Mouse (Mus musculus) heart, adult 2 months (tissue): ENCODE data around the gene Hnrnpa3. TPM values are rescaled to one million over a fixed set of nuclear protein-coding genes. Genes with fewer than 3 reads are reported as not detected.

Experiments
- DNase-seq, 2 experiments: peaks; one replicate each; pipeline ENCODE4 v3.0.0; 2021
- H3K27ac ChIP-seq: fragments of 200-600 bp; 2 replicates; pipeline ENCODE4 v1.8.1; 2022
- H3K27me3 ChIP-seq: fragments of 200-500 bp; 2 replicates; pipeline ENCODE4 v1.6.1; 2012; ENCODE audit warnings: mild to moderate bottlenecking, low read length, inconsistent platforms, mixed read lengths; ENCODE audit not compliant: control insufficient read depth, insufficient read depth
- H3K36me3 ChIP-seq: fragments of 200-500 bp; 2 replicates; pipeline ENCODE4 v1.6.1; 2012; ENCODE audit warnings: low read length, inconsistent platforms; ENCODE audit not compliant: control insufficient read depth, insufficient read depth
- H3K4me1 ChIP-seq: fragments of 200-500 bp; 2 replicates; pipeline ENCODE4 v1.6.1; 2011; ENCODE audit warnings: low read length; ENCODE audit not compliant: control insufficient read depth, insufficient read depth
- H3K4me3 ChIP-seq: fragments of 200-600 bp; 2 replicates; pipeline ENCODE4 v1.8.1; 2022
- H3K79me2 ChIP-seq: fragments of 200-500 bp; replicated peaks from 2 replicates; pipeline ENCODE4 v1.6.1; 2012; ENCODE audit warnings: mild to moderate bottlenecking, inconsistent platforms, low read length, moderate library complexity, mixed read lengths; ENCODE audit not compliant: control insufficient read depth, insufficient read depth
- H3K9ac ChIP-seq: fragments of 200-500 bp; 2 replicates; pipeline ENCODE4 v1.6.1; 2012; ENCODE audit warnings: low read depth, mild to moderate bottlenecking, control low read depth, inconsistent platforms, low read length, mixed read lengths
- CTCF ChIP-seq: fragments of 200-600 bp; IDR thresholded peaks from 2 replicates; pipeline ENCODE4 v1.8.1; 2022; ENCODE audit warnings: antibody characterized with exemption, mild to moderate bottlenecking, moderate library complexity
- EP300 ChIP-seq: fragments of 200-500 bp; IDR thresholded peaks from 2 replicates; pipeline ENCODE4 v1.6.1; 2011; ENCODE audit warnings: low read depth, low read length, control low read depth; ENCODE audit not compliant: insufficient read depth
- POLR2A ChIP-seq: fragments of 200-500 bp; IDR thresholded peaks from 2 replicates; pipeline ENCODE4 v1.6.1; 2011; ENCODE audit warnings: mild to moderate bottlenecking, low read depth, low read length, control low read depth; ENCODE audit not compliant: insufficient read depth
- WGBS: fragments of 180-500 bp; shearing (Covaris S2); methylation state at CpG from one replicate; pipeline ENCODE4 v1.1.7; 2018; 5-methylcytosine and 5-hydroxymethylcytosine counted together
- intact Hi-C: fragments of 180-260 bp; cut with DNase I; formaldehyde crosslinking; loops from one replicate; pipeline ENCODE4 v1.15.1; 2025
- polyA plus RNA-seq: library from polyadenylated mRNA; depleted of rRNA; stranded (reverse); fragments of >200 nt; gene quantifications from 2 replicates; pipeline ENCODE4 v1.2.3, GENCODE M21; 2012
- total RNA-seq, 2 experiments: library from RNA; stranded (reverse); gene quantifications; 2 replicates each; pipeline ENCODE4 v1.2.3; 2021

Gene Hnrnpa3
- total and polyA plus RNA-seq, 3 experiments, result 18.5 to 180 (median 177) TPM

DNA sequence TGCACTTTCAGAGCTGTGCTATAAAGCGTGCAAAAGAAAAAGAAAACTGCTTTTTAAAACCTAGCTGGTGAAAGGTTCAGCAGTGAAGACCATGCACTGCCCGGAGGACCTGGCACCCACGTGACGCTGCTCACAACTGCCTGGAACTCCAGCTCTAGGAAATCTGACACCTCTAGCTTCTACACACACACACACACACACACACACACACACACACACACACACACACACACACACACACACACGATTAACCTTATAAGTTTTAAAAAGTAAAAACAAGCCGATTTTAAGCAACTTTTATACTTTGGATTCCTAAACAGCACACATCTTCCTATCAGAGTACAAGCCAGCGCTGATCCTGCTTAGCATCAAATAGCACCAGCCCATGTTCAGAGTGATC is 22.4 kb downstream of the Hnrnpa3 start:
- TF ChIP-seq EP300, result no peak
- no peak overlapping the region for H3K9ac ChIP-seq
- intact Hi-C loops, result no loop called here
- H3K36me3 ChIP-seq, result peaks cover 41% of the 10 kb centered on the region
- H3K4me3 ChIP-seq, result no peak overlapping the region
- peaks cover 4% of the 10 kb centered on the region for H3K79me2 ChIP-seq
- WGBS, result 29% methylated on average over 7 of the region's 7 CpGs
- peaks cover 29% of the 10 kb centered on the region for H3K4me1 ChIP-seq
- H3K27ac ChIP-seq, result peak overlapping the region; percentile 62
- no peak for DNase-seq
- H3K27me3 ChIP-seq, result no peaks in the 10 kb centered on the region

DNA sequence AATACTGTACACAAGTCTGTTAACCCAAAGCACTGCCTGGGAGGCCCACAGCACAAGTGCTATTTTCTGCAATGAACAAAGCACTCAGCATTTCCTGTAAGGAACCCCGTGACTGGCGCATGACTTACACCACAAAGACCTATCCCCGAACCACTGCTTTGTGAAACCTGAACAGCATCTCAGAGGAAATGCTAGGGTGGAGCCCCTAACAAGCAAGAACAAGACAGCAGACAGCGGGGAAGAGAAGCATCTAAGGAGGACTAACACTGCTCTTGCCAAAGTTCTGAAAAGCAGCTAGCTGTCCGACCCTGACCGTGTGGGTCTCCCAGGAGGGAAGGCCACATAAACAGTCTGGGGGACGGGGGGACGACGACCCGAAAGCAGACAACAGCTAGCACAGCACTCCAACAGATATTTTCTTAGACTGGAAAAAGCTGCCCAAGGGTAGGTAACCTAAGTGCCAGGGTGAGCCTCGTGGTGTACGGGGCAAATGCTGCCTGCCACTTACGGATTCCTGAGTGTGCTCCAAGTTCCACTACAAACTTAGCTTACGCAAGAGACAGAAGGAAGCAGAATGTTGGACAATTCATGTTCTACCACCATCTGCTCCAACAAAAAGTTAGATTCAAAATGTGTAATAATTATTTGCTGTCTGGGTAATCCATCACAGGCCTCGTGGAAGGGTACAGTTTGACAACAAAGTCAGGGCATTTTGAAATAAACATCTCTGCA is 24.1 kb downstream of the Hnrnpa3 start:
- peak overlapping the region; percentile 77 for H3K9ac ChIP-seq
- intact Hi-C loops, result loop anchor here (2.0 kb wide), 1 partner anchor 24 kb away; the partner anchor contains the start of gene Hnrnpa3
- peak overlapping the region; percentile 13; the same call in 1 of the 2 replicates for H3K4me3 ChIP-seq
- peak; percentile 73 to 85 for DNase-seq
- peaks cover 41% of the 10 kb centered on the region for H3K4me1 ChIP-seq
- 3% methylated on average over 15 of the region's 15 CpGs for WGBS
- TF ChIP-seq POLR2A, result 0 out of 2 replicates have a peak, but pooled peaks have one; percentile 14
- peak; percentile 66 for TF ChIP-seq EP300
- no peak for TF ChIP-seq CTCF
- H3K27me3 ChIP-seq, result no peaks in the 10 kb centered on the region
- peak overlapping the region; percentile 92 for H3K27ac ChIP-seq
- peaks cover 53% of the 10 kb centered on the region for H3K36me3 ChIP-seq
- H3K79me2 ChIP-seq, result peaks cover 10% of the 10 kb centered on the region

DNA sequence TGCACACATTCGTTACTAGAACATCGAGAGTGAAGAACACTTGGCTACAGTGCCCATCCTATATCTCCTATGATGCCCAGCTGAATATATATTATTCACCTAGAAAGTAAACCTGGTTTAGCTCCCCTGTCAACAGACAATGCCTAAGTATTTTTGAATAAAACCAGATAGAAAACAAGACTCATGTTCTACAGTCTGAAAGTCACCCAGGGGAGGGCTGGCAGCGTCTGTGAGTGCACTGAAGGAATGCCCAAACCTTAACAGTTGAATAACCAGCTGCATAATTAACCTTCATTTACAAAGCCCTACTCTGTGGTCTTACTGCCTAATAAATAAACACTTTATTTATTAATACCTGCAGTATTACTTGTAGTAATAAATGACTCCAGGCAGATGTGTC is 25.5 kb downstream of the Hnrnpa3 start:
- intact Hi-C loops, result no loop called here
- no peak for TF ChIP-seq CTCF
- no peak for TF ChIP-seq POLR2A
- TF ChIP-seq EP300, result no peak
- peaks cover 49% of the 10 kb centered on the region for H3K36me3 ChIP-seq
- WGBS, result 64% methylated on average over 3 of the region's 3 CpGs
- H3K79me2 ChIP-seq, result peaks cover 10% of the 10 kb centered on the region
- no peak for DNase-seq
- H3K27ac ChIP-seq, result peak overlapping the region; percentile 92
- H3K4me1 ChIP-seq, result peaks cover 48% of the 10 kb centered on the region
- H3K4me3 ChIP-seq, result no peak overlapping the region
- no peaks in the 10 kb centered on the region for H3K27me3 ChIP-seq
- no peak overlapping the region for H3K9ac ChIP-seq

DNA sequence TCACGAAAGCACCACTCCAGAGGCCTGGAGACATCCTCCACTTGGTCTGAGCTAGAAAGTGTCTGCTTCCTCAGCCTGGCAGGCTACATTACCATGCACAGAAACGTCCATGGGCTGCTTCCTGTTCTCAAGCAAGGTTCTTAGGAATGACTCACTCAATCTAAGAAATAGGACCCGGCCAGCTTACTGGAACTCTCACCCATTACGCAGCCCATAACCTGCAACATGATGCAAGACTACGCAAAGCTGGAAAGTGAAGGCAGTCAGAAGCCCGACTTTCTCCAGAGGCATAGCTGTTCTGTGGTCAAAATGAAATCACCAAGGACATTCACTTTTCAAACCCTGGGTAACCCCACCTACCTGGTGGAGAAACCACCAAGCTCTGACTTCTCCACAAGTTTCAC is 26.4 kb downstream of the Hnrnpa3 start:
- H3K27me3 ChIP-seq, result no peaks in the 10 kb centered on the region
- H3K4me3 ChIP-seq, result no peak overlapping the region
- peaks cover 11% of the 10 kb centered on the region for H3K79me2 ChIP-seq
- H3K9ac ChIP-seq, result no peak overlapping the region
- 22% methylated on average over 6 of the region's 6 CpGs for WGBS
- peaks cover 48% of the 10 kb centered on the region for H3K36me3 ChIP-seq
- H3K27ac ChIP-seq, result peak overlapping the region; percentile 92
- H3K4me1 ChIP-seq, result peaks cover 51% of the 10 kb centered on the region
- no peak for DNase-seq
- TF ChIP-seq EP300, result no peak
- TF ChIP-seq CTCF, result no peak
- no peak for TF ChIP-seq POLR2A
- intact Hi-C loops, result no loop called here

DNA sequence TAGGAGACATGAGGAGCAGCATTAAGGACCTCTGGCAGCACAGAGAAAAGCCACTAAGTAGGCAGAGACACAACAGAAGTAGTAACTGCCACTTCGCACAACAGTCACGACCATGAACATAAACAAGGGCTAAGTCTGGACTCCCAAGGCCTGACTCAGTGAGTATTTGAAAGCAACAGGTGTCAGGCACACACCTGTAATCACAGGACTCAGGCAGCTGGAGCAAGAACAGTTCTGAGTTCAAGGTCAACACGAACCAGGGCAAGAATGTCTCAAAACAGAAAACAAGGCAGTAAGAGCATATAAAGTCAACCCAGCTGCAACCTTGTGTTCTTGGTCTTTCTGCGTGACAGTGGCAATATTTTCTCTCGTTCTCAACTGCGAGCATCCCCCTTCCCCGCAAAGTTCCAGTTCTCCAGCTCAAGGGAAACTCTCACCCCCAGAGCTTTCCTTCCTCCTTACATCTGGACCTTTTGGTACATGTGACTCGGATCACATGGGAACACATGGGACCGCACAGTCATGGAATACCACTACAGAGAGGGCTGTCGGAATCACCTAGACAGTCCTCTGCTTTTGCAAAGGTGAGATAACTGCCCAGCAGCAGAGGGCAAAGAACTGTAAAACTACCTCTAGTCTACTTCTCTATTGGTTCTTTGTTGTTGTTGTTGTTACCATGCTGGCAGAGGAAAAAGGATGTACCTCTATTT is 28.1 kb downstream of the Hnrnpa3 start:
- TF ChIP-seq EP300, result 0 out of 2 replicates have a peak, but pooled peaks have one; percentile 4
- no peak for TF ChIP-seq POLR2A
- H3K4me1 ChIP-seq, result peaks cover 57% of the 10 kb centered on the region
- peak overlapping the region; percentile 92 for H3K27ac ChIP-seq

DNA sequence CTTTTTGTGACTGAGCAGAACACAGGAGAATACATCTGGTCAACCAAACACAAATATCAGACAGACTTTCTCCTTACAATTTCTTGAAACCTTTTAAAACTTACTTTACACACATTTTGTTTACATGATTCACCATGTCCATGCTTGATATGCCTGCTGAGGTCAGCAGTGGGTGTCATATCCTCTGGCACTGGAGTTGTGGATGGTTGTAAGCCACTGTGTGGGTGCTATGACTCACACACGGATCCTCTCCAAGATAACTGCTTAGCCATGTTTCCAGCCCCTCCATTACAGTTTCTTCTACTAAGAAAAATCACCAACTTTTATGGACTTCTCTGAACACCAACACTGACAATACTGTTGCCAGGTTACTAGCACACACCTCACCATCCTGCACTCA is 29.8 kb downstream of the Hnrnpa3 start:
- DNase-seq, result no peak
- no peak overlapping the region for H3K4me3 ChIP-seq
- WGBS, result 29% methylated on average over 1 of the region's 1 CpGs
- peaks cover 60% of the 10 kb centered on the region for H3K4me1 ChIP-seq
- intact Hi-C loops, result no loop called here
- no peaks in the 10 kb centered on the region for H3K27me3 ChIP-seq
- H3K9ac ChIP-seq, result no peak overlapping the region
- H3K27ac ChIP-seq, result peak overlapping the region; percentile 30
- peaks cover 18% of the 10 kb centered on the region for H3K79me2 ChIP-seq
- peaks cover 67% of the 10 kb centered on the region for H3K36me3 ChIP-seq
- no peak for TF ChIP-seq EP300
- no peak for TF ChIP-seq POLR2A
- no peak for TF ChIP-seq CTCF

More for the DNA sequence above, 28.1 kb downstream of the Hnrnpa3 start:
- 64% methylated on average over 10 of the region's 10 CpGs for WGBS
- Histone ChIP-seq H3K36me3 (peaks cover 56% of the 10 kb centered on the region), H3K9ac (peak overlapping the region; percentile 45; the same call in 1 of the 2 replicates), H3K27me3 (no peaks in the 10 kb centered on the region), H3K4me3 (no peak overlapping the region), H3K79me2 (peaks cover 15% of the 10 kb centered on the region)
- no peak for DNase-seq
- intact Hi-C loops, result loop anchor here (2.0 kb wide), 1 partner anchor 16 kb away; no protein-coding TSS in a partner anchor
